Mouse (Mus musculus) hindlimb bud, embryonic 11.5 days (tissue): ENCODE data around the gene Nos1.
"Not testable (repeated sequence)": the region's sequence is repeated elsewhere in the genome, so short reads cannot be mapped to it uniquely, and the experiment has no call there.

Source experiments
- DNase-seq: peaks from one replicate; pipeline ENCODE4 v3.0.0-alpha.2; 2012; ENCODE audit warnings: low read depth, low spot score; ENCODE audit errors: extremely low spot score

The Nos1 gene

DNA sequence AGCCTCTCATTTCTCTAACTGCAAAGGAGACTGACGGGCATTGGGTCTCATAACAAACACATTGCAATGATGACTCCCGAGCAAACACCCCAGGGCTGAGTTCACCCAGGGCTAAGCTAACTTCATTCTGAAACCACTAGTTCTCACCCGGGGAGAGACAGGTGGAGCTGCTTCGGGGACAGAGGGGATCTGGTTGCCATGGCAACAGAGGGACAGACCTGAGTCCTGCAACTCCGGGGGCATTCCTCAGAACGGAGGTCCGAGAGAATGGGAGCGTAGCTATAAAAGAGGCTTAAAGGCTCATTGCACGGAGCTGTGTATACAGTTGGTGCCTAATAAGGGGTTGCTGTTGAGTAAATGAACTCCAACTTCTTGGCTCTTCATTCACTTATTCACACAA is 56.9 kb downstream of the Nos1 start:
- no peak for DNase-seq

DNA sequence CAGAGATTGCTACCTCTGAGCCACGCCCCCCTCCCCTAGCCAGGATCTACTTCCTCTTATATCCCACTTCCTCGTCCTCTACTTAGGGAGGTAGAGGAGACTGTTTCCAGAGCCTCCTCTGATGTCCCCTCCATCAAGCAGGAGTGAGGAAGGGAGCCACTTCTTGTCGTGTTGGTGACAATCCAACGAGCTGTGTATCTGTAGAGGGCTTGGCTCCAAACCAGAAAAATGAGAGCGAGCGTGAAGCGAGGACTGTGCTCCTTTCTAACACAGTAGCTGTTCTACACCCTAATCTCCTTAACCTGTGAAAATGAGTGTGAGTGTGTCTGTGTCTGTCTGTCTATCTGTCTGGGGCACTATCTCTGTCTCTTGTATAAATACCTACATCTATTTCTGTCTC is 58.7 kb downstream of the Nos1 start:
- DNase-seq = no peak

DNA sequence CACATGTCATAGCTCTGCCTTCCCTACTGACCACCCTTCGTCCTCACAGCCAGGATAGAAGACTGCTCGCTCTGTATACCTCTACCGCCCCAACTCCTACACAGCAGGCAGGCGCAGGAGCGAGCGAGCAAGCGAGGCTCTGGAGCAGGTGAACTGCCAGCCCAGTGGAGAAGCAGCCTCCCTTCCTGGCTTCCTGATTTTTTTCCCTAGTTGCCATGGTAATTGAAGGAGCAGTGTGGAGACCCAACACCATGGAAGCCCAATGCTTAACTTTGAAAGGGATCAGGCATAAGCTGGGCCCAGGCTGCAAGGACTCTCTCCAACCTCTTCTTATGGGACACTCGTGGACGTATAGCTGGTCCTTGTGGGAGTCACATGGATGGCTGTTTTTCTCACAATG is 59.4 kb downstream of the Nos1 start:
- no peak for DNase-seq

DNA sequence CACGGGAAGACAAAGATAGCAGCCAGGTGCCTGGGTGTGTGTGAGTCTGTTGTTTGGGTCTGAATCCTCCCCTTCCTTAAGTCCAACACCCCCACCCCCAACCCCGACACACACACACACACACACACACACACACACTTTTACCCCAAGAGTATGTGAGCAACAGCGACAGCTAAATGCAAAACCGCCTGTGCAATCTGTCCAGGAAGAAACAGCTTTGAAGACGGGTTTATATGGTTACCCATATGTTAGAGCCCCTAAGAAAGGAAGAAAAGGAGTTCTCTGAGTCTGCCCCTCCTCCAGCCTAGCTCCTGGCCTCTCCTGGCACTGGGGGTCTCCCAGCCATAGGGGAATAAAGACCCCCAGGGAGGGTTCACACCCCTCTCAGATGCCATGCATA is 60.2 kb downstream of the Nos1 start:
- no peak for DNase-seq

DNA sequence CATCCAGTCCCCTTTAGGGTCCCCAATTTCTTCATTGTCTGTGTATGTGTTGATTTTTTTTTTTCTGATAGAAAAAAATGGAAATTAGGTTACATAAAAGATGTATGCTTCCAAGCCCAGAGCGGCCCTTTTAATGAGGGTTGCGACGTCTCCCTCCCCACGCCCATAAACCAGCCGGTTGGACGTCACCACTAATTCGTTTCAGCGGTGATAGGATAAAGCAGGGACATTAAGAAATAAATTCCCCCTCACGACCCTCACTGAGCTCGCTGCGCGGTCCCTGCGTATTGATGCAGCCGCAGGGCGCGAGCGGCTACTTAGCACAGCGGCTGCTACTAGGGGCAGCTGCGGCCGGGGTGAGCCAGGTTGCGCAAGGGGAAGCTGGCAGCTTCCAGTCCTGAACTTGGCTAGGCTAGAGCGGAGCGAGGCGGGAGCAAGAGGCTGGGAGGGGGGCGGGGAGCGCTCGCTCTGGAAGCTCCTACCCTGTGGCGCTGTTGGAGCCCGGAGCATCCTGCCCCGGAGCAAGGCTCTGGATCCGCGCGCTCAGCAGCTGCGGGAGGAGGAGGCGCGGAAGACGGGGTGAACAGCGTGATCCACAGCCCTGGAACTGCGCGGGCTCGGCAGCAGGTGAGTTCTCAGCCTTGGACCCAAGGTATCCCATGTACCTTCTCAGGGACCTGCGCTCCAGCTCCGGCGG is 61.0 kb downstream of the Nos1 start:
- no peak for DNase-seq

DNA sequence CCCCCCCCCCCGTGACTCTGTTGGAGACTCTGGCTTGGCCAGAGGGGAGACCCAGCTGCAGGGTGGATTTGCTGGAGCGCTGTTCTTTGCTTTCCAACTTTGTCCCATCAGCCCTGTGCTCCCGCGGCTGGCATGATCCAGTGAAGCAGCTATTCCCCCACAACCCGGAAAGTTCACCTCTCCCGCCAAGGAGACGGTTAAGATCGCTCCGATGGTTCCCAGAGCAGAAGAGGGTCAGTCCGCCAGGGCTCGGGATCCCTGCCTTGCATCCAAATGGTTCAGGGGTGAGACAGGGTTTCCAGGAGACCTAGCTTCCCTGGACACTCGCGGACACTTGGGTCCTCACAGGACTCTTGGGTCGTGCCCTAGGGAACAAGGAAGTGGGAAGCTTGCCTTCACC is 61.9 kb downstream of the Nos1 start:
- no peak for DNase-seq

DNA sequence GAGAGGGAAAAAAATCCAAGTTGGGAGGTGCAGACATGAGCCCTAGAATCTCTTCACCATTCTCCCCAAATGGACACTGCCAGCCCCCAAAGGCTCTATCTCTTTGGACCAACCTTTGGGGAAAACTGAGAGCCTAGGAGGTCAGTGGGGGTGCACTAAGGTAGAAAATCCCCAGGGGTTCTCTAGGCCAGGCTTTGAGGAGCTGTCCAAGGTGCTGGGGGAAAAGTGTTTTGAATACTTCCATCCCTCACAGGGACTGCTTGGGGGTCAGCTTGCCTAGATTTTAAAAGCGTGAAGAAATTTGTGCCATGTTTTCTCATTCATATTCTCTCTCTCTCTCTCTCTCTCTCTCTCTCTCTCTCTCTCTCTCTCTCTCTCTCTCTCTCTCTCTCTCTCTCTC is 63.8 kb downstream of the Nos1 start:
- peak; percentile 26 for DNase-seq

DNA sequence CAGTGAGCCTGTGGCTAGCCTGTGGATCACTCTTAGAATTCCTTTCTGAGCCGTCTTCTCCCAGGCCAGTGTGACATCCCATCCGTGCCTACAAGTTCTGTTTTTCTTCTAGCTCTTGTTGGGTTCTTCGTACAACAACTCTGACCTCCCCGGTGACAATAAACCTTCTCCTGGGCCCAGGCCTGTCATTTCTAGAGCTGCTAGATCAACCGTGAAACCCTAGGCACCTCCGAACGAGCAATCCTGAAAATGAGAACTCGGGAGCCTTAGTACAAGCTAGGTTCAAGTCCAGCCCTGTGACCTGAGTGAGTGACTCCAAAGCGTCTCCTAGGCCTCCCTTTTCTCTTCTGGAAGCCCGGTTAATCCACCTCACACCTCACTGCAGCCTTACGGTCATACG is 69.6 kb downstream of the Nos1 start:
- DNase-seq = no peak

DNA sequence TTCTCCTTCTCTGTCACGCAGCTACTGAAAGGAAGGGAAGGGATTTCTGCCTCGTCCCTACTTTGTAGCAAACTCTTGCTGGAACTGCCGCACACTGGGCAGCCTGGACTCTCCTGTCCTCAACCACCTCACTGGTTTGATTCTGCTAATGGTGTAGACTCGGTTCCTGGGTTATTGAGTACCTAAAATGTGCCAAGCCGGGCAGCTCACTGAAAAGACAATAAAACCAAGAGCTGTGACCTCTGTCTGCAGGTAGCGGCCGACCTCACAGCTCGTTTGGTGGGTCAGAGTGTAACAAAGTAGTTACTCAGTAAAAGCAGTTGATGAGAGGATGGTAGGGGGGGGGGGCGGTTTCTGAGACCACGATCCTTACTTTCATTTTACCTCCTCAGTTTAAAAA is 72.9 kb downstream of the Nos1 start:
- DNase-seq = no peak

DNA sequence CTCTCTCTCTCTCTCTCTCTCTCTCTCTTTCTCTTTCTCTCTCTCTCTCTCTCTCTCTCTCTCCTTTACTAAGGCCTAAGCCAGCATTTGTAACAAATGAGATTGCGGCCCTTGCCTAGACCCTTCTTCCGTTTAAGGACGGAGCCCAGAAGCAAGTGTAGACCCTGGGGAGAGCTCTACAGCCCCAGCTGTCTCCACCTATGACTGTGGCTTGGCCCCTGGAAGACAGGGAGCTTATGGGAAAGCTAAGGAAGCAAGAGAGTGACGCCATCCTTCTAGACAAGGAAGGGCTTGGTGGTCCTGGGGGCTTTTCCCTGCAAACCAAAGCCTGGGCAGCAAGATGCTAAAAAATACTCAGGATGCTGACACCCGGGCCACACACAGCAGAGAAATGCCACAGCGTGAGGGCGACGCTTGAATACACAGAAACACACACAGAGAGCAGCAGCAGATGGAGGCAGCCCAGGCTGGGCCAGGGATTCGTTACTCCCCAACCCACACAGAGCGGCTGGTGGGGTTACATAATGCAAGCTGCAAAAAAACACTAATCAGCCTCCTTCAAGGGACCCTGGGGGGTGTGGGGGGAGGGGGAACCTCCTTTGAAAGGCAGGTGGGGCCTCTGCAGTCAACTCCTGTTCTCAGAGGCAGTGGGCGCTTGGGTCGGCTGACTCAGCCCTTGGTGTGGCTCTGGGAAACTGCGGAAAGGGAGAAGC is 83.9 kb downstream of the Nos1 start:
- no peak for DNase-seq

DNA sequence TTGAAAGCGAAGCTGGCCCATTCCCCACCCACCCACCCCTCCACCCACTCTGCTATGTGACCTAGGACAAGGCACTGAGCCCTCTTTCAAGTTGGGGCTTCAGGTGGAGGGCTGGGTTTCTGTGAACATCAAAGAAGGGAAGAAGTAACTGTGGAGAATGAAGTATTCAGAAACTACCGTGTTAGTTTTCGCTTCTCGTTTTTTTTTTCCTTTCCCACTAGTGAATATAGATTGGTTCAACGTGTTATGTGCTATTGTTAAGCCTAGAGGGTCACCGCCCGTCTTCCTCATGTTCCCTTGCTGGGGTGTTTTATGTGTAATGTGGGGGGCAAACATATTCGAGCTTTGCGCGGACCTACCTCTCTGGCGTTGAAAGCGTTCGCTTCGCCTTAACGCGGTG is 85.0 kb downstream of the Nos1 start:
- DNase-seq = no peak

DNA sequence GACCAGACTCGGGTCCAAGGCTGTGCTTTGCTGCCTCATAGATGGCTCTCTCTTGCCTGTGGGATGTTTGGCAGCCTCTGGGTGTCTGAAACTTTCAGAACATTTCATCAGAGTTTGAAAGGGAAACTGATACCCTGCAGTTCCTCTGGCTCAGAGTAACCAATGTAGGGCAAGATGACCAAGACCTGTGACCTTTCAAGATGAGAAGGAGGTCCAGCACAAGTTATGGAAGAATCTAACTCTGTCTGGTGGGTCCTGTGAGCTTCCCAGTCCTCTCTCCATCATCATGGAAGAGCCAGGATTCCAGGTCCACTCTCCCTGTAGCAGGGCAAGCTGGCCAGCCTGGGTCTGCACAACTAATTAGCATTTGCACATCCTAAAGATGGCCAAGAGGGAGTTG is 90.8 kb downstream of the Nos1 start:
- DNase-seq = no peak

DNA sequence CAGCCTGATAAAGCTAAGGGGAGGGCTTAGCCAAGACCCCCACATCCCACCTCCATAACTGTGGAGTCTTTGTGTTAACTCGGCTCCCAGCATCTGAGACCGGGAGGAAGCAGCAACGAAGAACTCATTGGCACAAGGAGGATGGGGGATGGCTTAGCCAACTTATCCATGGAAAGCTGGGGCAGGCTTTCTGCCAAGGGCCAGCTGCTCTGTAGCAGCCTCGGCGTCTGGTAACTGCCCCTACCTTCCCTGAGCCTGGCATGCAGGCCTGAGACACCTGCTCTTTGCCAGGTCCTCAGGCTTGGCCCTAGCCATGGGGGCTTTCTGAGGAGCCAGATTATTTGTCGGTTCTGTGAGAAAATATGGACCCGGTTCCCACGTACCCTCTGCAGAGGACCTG is 93.0 kb downstream of the Nos1 start:
- no peak for DNase-seq

DNA sequence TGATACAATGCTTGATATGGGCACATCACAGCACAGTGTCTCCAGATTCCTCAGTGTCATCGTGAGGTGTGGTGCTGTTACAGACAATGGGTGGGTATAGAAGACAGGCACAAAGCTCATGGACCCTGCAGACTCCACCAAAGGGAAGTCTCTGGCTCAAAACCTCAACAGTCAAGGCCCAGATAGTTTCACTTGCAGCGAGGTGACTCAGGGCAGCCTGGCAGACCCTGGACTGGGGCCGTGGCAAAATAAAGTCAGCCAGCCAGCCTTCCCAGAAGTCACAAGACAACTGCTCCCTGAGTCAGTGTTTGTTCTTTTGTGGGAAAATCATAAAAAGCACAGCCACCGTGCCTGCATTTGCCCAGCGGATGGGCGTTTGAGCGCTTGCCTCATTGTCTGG is 93.4 kb downstream of the Nos1 start:
- no peak for DNase-seq

DNA sequence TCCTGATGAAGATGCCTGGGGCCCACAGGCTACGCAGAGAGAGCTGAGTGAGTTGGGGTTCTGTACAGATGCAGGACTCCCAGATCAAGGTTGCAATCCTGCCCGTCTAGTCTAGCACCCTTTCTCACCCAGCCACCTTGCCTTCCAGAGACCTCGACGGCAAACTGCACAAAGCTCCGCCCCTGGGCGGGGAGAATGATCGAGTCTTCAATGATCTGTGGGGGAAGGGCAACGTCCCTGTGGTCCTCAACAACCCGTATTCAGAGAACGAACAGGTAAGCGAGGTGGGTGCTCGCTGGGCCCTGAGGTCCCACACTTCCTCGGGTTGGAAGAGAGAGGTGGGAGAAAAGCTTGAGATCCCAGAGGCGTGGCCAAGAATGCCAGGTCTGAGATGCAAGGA is 98.3 kb downstream of the Nos1 start:
- no peak for DNase-seq

DNA sequence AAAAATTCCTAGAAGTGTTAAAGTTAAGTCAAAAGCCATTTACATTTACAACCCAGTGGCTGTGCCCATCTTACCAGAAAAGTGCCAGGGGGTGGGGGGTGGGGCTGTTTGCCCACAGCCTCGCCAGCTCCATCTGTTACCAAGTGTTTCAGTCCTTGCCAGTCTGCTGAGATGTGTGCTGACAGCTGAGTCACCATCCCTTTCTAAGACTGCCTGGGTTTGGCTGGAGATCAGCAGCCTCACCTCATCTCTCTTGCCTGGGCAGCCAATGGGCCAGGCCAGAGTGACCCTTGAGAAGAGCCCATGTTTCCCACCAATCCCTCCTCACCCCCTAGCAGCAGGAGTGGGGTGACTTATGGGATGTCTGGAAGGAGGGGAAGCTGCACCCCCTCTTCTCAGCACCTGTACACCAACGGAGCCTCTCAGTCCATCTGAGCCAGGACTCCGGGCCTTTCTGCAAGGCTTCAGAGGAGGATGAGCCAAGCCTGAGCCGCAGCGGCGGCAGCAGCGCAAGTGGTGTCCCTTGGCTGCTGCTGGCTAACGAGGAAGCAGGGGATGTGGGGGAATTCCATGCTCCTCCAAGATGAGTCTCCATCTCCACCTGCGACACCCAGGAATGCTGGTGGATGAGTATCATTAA is 100.2 kb downstream of the Nos1 start:
- DNase-seq = no peak

DNA sequence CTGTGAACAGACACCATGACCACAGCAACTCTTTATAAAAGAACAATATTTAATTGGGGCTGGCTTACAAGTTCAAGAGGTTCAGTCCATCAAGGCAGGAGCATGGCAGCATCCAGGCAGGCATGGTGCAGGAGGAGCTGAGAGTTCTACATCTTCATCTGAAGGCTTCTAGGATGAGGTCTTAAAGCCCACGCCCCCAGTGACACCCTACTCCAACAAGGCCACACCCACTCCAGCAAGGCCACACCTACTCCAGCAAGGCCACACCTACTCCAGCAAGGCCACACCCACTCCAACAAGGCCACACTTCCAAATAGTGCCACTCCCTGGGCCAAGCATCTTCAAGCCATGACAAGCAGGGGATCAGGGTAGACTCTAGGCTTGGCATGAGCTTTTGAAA is 101.6 kb downstream of the Nos1 start:
- DNase-seq = not testable (repeated sequence)

DNA sequence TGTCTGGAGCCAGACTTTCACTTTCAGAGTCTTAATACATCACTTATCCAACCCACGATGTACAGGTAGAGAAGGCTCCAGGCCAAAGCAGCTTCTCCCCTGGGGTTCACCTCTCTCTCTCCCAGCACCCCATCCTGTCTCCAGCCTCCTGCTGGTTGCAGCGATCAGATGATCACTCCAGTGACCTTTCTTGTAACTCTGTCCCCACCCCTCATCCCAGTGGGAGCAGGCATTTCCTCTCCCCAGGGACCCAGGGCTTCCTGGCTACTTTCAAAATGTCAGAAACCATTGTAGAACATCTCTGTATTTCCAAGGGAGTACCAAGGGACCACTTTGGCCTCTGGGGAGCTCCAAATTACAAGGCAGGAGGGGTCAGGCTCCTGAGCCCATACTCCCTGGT is 104.2 kb downstream of the Nos1 start:
- DNase-seq = no peak

DNA sequence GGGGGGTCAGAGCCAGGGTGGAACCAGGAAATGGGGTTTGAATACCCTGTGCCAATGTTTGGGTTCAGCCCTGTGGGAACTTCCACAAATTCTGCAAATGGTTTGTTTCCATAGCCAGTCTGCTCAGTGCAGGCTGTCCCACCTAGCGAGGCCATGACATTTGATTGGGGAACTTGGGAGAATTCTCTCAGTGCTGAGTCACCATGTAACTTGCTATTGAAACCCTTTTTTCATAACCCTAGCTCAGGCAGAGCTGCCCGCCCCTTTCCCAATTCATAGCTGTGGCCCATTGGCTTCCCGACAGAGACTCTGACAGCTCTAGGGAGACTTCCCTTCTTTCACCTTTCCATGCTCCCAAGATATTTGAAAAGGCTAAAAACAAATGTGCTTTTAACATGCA is 107.3 kb downstream of the Nos1 start:
- no peak for DNase-seq

DNA sequence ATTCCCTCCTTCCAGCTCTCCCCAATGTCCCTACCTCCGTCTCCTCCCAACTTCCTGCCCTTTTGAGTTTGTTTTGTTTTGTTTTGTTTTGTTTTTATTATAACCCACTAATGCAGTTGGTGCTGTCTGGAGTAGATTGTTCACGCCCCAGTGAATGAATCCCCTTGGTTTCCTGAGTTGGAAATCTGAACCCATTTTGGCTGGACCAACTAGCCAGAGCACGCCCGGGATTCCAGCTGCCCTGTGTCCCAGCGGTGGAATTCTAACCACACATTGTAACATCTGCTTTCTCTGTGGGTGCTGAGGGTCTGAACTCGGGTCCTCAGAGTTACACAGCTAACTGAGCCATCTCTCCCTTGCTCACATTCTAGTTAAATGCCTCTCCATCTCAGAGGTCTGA is 108.1 kb downstream of the Nos1 start:
- DNase-seq = no peak

DNA sequence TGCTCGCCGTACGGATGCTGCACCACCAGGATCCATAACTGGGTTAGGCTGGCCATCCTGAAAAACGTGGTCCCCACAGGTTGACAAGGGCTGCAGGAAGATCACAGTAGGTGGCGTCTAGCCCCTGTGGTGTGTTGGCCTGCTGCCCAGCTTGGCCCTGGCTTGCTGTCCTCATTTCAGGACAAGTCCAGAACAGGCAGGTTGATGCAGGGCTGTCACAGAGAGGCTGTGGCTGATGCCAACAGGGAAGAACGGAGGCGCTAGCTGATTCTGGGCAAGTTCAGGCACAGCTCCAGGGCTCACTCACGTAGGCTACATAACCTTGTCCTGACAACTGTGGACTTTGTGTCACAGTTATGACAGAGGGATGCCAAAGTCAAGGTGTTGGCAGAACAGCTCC is 108.7 kb downstream of the Nos1 start:
- DNase-seq = no peak

DNA sequence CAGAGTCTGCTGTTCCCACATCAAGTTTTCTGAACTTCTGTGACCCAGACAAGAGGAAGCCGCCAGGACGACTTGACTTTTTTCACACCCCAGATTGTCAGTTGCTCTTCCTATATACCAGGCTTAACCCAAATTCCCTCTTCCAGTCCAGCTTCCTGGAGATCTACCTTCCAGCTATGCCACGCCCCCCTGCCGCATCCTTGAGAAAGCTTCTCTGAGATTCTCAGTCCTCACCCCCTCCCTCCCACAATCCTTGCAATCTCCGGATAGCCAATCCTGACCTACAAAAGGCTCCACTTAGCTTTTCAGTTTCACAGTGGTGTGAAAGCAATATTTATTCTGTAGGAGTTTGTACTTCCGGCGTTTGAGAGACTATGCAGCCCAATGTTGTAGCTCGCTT is 110.0 kb downstream of the Nos1 start:
- no peak for DNase-seq

DNA sequence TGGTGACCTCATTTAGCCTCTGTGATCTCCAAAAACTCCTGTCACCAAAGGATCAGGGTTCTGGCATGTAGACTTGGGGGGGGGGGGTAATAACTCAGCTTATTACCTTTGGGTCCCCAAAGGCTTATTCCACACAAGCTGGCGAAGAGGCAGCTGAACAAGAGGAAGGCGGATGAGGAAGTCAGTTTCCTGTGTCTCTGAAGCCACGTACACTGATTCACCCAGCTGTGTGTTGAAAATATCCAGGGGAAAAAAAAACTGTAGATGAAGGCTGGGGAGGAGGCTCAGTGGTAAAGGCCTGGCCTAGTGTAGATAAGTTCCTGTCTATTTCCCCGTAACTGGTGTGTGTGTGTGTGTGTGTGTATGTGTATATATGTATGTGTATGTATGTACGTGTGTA is 110.7 kb downstream of the Nos1 start:
- no peak for DNase-seq
